In genomic region chr3:156017676-156018230, GRCm38 (mm10) we compare ENCODE assay signal across 26 mouse cellular contexts.
DNase-seq lines count a peak whose midpoint lies in the region; ATAC-seq lines count a peak whose summit lies in the region.
"Had no signal": no experiment of that assay in that cellular context is flagged by ENCODE, and none has a peak within 500 bp of the region (broad histone marks: within the 10 kb centered on the region; RNA-seq: fewer than 3 reads in every experiment).

No protein-coding gene starts in this region.

- no peaks in the 10 kb centered on the region for H3K9me3 ChIP-seq in forebrain, embryonic 12.5 days
- H3K9me3 ChIP-seq in forebrain, embryonic 16.5 days (ENCODE audit: control insufficient read depth, low read length): no peaks in the 10 kb centered on the region
- H3K9me3 ChIP-seq: embryonic facial prominence, embryonic 13.5 days; forebrain, embryonic 13.5 days; heart, embryonic 12.5 days; hindbrain, embryonic 13.5 days; liver, embryonic 15.5 days; lung, embryonic 15.5 days had no signal

- DNase-seq in 3T3-L1 (ENCODE audit: low read depth, low spot score): peak; percentile 80
- peak; percentile 1 for DNase-seq in embryo, embryonic 11 days
- peak; percentile 16 for DNase-seq in retina, postnatal 1 day
- no peak for DNase-seq in gastrocnemius, adult 18-20 months (ENCODE audit: low spot score)
- DNase-seq in spleen, postnatal 36 days (ENCODE audit: low spot score in 2 of 2): no peak
- DNase-seq: adrenal gland, postnatal 25 days; cerebellum, adult 2 months; cerebellum, postnatal 14 days; heart, adult 2 months; heart, postnatal 4 days; kidney, adult 8-10 months; kidney, postnatal 10 days; thymus, adult 18-20 months; thymus, postnatal 25 days had no signal

- 40% methylated on average over 7 of the region's 7 CpGs for WGBS in forebrain, embryonic 12.5 days
- WGBS in forebrain, embryonic 16.5 days: 29% methylated on average over 7 of the region's 7 CpGs

- no peak overlapping the region for H3K27ac ChIP-seq in forebrain, embryonic 12.5 days
- H3K27ac ChIP-seq in forebrain, embryonic 16.5 days (ENCODE audit: low read length): no peak overlapping the region
- H3K27ac ChIP-seq: embryonic facial prominence, embryonic 13.5 days; forebrain, embryonic 13.5 days; heart, adult 2 months; hindbrain, embryonic 13.5 days; liver, embryonic 15.5 days; lung, embryonic 15.5 days had no signal

- no peaks in the 10 kb centered on the region for H3K36me3 ChIP-seq in forebrain, embryonic 12.5 days (replicated peaks)
- no peaks in the 10 kb centered on the region for H3K36me3 ChIP-seq in forebrain, embryonic 16.5 days (ENCODE audit: control insufficient read depth, insufficient read depth)
- H3K36me3 ChIP-seq: embryonic facial prominence, embryonic 13.5 days; heart, embryonic 12.5 days; hindbrain, embryonic 13.5 days; liver, embryonic 15.5 days; lung, embryonic 15.5 days had no signal

- no peak overlapping the region for H3K9ac ChIP-seq in forebrain, embryonic 12.5 days
- H3K9ac ChIP-seq in forebrain, embryonic 16.5 days (replicated peaks; ENCODE audit: low read depth, low read length): no peak overlapping the region
- H3K9ac ChIP-seq: embryonic facial prominence, embryonic 13.5 days; forebrain, embryonic 13.5 days; heart, embryonic 12.5 days; hindbrain, embryonic 13.5 days; liver, embryonic 15.5 days; lung, embryonic 15.5 days had no signal

- no peaks in the 10 kb centered on the region for H3K4me1 ChIP-seq in forebrain, embryonic 12.5 days
- no peaks in the 10 kb centered on the region for H3K4me1 ChIP-seq in forebrain, embryonic 16.5 days (replicated peaks; ENCODE audit: control insufficient read depth, insufficient read depth, low read length)
- H3K4me1 ChIP-seq: embryonic facial prominence, embryonic 13.5 days; heart, embryonic 12.5 days; hindbrain, embryonic 13.5 days; liver, embryonic 15.5 days; lung, embryonic 15.5 days had no signal

- 0 out of 2 replicates have a peak, but pooled peaks have one; percentile 39 for ATAC-seq in forebrain, embryonic 12.5 days (ENCODE audit: low FRiP score)
- no peak for ATAC-seq in forebrain, embryonic 16.5 days
- ATAC-seq: CD4-positive, CD25-positive, alpha-beta regulatory T cell, adult 4 months; forebrain, embryonic 13.5 days; intestine, embryonic 16.5 days had no signal

- no peak overlapping the region for H3K4me3 ChIP-seq in forebrain, embryonic 12.5 days (replicated peaks)
- H3K4me3 ChIP-seq in forebrain, embryonic 16.5 days (replicated peaks; ENCODE audit: low read length): no peak overlapping the region
- H3K4me3 ChIP-seq: embryonic facial prominence, embryonic 13.5 days; erythroblast, embryonic 14.5 days; forebrain, embryonic 13.5 days; heart, adult 2 months; heart, embryonic 12.5 days; hindbrain, embryonic 13.5 days; liver, embryonic 15.5 days; lung, embryonic 15.5 days had no signal

- no peaks in the 10 kb centered on the region for H3K27me3 ChIP-seq in forebrain, embryonic 12.5 days
- H3K27me3 ChIP-seq in forebrain, embryonic 16.5 days (replicated peaks; ENCODE audit: control insufficient read depth, insufficient read depth, low read length): no peaks in the 10 kb centered on the region
- H3K27me3 ChIP-seq: embryonic facial prominence, embryonic 13.5 days; forebrain, embryonic 13.5 days; heart, embryonic 12.5 days; hindbrain, embryonic 13.5 days; liver, embryonic 15.5 days; lung, embryonic 15.5 days had no signal

- H3K4me2 ChIP-seq in forebrain, embryonic 12.5 days: no peak overlapping the region
- H3K4me2 ChIP-seq in forebrain, embryonic 16.5 days (ENCODE audit: low read length): no peak overlapping the region
- H3K4me2 ChIP-seq: embryonic facial prominence, embryonic 13.5 days; forebrain, embryonic 13.5 days; heart, embryonic 12.5 days; hindbrain, embryonic 13.5 days; liver, embryonic 15.5 days; lung, embryonic 15.5 days; midbrain, embryonic 11.5 days had no signal

Comparison
In these comparisons a context has a peak if more than half of its experiments do, and no peak if none do; other contexts are left out.
1. DNase-seq: peak in 3T3-L1 (single experiment), embryo, embryonic 11 days (single experiment) and retina, postnatal 1 day (single experiment); none in gastrocnemius, adult 18-20 months (single experiment) and spleen, postnatal 36 days (0 of 2).